Mouse (Mus musculus): ENCODE results near the gene Hcrt. TPM values are rescaled to one million over a fixed set of nuclear protein-coding genes. Genes with fewer than 3 reads are reported as not detected.

Hcrt gene
- polyA plus RNA-seq, 1 experiment from 2014 or later, result not detected

DNA sequence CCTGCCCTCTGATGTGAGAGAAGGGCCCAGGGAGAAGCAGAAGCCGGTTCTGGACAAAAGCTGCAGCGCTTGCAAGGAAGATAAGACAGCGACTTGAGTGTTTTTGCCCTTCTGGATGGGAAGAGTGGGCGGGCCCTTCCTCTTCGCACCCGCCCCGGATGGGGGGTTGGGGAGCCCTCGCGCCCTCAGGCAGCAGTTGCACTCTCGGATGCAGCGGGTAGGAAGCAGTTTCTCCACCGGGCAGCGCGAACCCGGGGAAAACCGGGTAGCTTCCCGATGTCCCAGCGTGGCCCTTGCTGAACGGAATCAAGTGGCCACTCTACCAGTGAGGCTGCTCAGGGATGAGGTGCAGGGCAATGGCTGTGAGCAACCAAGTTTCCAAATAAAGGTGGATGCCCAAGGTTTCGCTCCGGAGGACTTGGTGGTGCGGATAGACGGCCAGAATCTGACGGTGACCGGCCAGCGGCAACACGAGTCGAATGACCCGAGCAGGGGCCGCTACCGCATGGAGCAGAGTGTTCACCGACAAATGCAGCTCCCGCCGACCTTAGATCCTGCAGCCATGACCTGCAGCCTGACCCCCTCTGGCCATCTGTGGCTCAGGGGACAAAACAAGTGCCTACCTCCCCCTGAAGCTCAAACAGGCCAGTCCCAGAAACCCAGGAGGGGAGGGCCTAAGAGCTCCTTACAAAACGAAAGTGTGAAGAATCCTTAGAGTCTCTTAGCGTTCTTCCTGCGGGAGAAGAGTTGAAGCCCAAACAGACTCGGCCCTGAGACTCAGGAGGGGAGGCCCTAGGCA lies 48.8 kb downstream of the Hcrt start, which contains the start of gene Hspb9:
Gene Hspb9 (plus strand): TSS at position 116 of the 799 bp plus-strand sequence.
- Histone ChIP-seq H3K9ac (replicated peaks) (peak within 1 kb of the TSS; percentile 62), H3K4me3 (ENCODE audit: low read depth, low read length) (peak within 1 kb of the TSS; percentile 40), H3K9me3 (ENCODE audit: low read length) (no peaks in the 10 kb centered on the region), H3K27ac (ENCODE audit: low read depth) (peak within 1 kb of the TSS; percentile 66), H3K27me3 (ENCODE audit: insufficient read depth, low read length) (no peaks in the 10 kb centered on the region), H3K4me1 (ENCODE audit: insufficient read depth) (peaks cover 28% of the 10 kb centered on the region), H3K36me3 (replicated peaks; ENCODE audit: insufficient read depth, low read length) (peaks cover 46% of the 10 kb centered on the region), H3K4me2 (ENCODE audit: low read depth, low read length) (peak within 1 kb of the TSS; percentile 84)
- DNase-seq, result peak; percentile 82
- peak; percentile 53 for ATAC-seq
- WGBS (ENCODE audit: insufficient replicate concordance), result 4% methylated on average over 38 of the region's 38 CpGs
- TF ChIP-seq EP300 (IDR thresholded peaks at IDR 0.05; ENCODE audit: low read depth) (0 out of 2 replicates have a peak, but pooled peaks have one; percentile 25), CTCF (IDR thresholded peaks at IDR 0.05; ENCODE audit: low read depth) (no peak)

- peak overlapping the region; percentile 62 for H3K9ac ChIP-seq (replicated peaks)
- no peak for DNase-seq
- no peaks in the 10 kb centered on the region for H3K9me3 ChIP-seq (ENCODE audit: low read length)
- peak overlapping the region; percentile 40; the same call in 1 of the 2 replicates for H3K4me3 ChIP-seq (ENCODE audit: low read depth, low read length)
- no peaks in the 10 kb centered on the region for H3K27me3 ChIP-seq (ENCODE audit: insufficient read depth, low read length)
- peak overlapping the region; percentile 66 for H3K27ac ChIP-seq (ENCODE audit: low read depth)
- TF ChIP-seq CTCF (IDR thresholded peaks at IDR 0.05; ENCODE audit: low read depth) (no peak), EP300 (IDR thresholded peaks at IDR 0.05; ENCODE audit: low read depth) (no peak)
- H3K4me1 ChIP-seq (ENCODE audit: insufficient read depth), result peaks cover 28% of the 10 kb centered on the region
- WGBS (ENCODE audit: insufficient replicate concordance), result 57% methylated on average over 4 of the region's 4 CpGs
- peaks cover 46% of the 10 kb centered on the region for H3K36me3 ChIP-seq (replicated peaks; ENCODE audit: insufficient read depth, low read length)
- ATAC-seq, result no peak
- H3K4me2 ChIP-seq (ENCODE audit: low read depth, low read length), result peak overlapping the region; percentile 84
Observed at GRCm38 (mm10) chr11:100713174-100713573, 49.6 kb downstream of the Hcrt start.

- DNase-seq, result peak; percentile 84
- ATAC-seq, result peak; percentile 78
- H3K4me1 ChIP-seq (ENCODE audit: insufficient read depth), result peaks cover 28% of the 10 kb centered on the region
- H3K27me3 ChIP-seq (ENCODE audit: insufficient read depth, low read length), result no peaks in the 10 kb centered on the region
- H3K9me3 ChIP-seq (ENCODE audit: low read length), result no peaks in the 10 kb centered on the region
- H3K4me2 ChIP-seq (ENCODE audit: low read depth, low read length), result peak within 1 kb of the TSS; percentile 99
- 1% methylated on average over 37 of the region's 48 CpGs for whole genome bisulfite sequencing (ENCODE audit: insufficient replicate concordance)
- peaks cover 35% of the 10 kb centered on the region for H3K36me3 ChIP-seq (replicated peaks; ENCODE audit: insufficient read depth, low read length)
- TF ChIP-seq CTCF (IDR thresholded peaks at IDR 0.05; ENCODE audit: low read depth), result no peak
- no peak for TF ChIP-seq EP300 (IDR thresholded peaks at IDR 0.05; ENCODE audit: low read depth)
- H3K27ac ChIP-seq (ENCODE audit: low read depth), result peak within 1 kb of the TSS; percentile 69
- peak within 1 kb of the TSS; percentile 91 for H3K9ac ChIP-seq (replicated peaks)
- H3K4me3 ChIP-seq (ENCODE audit: low read depth, low read length), result peak within 1 kb of the TSS; percentile 95
Observed at GRCm38 (mm10) chr11:100711783-100712615, 50.7 kb downstream of the Hcrt start, which contains the start of gene Kat2a. Kat2a (minus strand) TSS chr11:100712465.

Other genes starting within 250 kb of the Hcrt start
- gene Acly, start 234.9 kb downstream of the Hcrt start, polyA plus RNA-seq (2015; fragmentation: Nextera tagmentation; extraction: Ambion mirVana), result 24.4 and 29.8 TPM in 2 replicates
- gene Ttc25, start 217.3 kb downstream of the Hcrt start, polyA plus RNA-seq (2015; fragmentation: Nextera tagmentation; extraction: Ambion mirVana), result 0.11 and 0.22 TPM in 2 replicates
- 20.2 and 21.9 TPM in 2 replicates for gene Cnp, start 188.0 kb downstream of the Hcrt start, polyA plus RNA-seq (2015; fragmentation: Nextera tagmentation; extraction: Ambion mirVana)
- 18.3 and 19.2 TPM in 2 replicates for gene Nkiras2, start 143.7 kb downstream of the Hcrt start, polyA plus RNA-seq (2015; fragmentation: Nextera tagmentation; extraction: Ambion mirVana)
- gene Dnajc7, start 142.8 kb downstream of the Hcrt start, polyA plus RNA-seq (2015; fragmentation: Nextera tagmentation; extraction: Ambion mirVana), result 45.1 and 49.1 TPM in 2 replicates
- not detected in 2 replicates for gene Zfp385c, start 70.5 kb downstream of the Hcrt start, polyA plus RNA-seq (2015; fragmentation: Nextera tagmentation; extraction: Ambion mirVana)
- gene Dhx58, start 58.7 kb downstream of the Hcrt start, polyA plus RNA-seq (2015; fragmentation: Nextera tagmentation; extraction: Ambion mirVana), result 3.9 and 4.5 TPM in 2 replicates
- gene Kat2a, start 50.5 kb downstream of the Hcrt start, polyA plus RNA-seq (2015; fragmentation: Nextera tagmentation; extraction: Ambion mirVana), result 8.5 and 9.2 TPM in 2 replicates
- 0.35 and 0.40 TPM in 2 replicates for gene Hspb9, start 49.1 kb downstream of the Hcrt start, polyA plus RNA-seq (2015; fragmentation: Nextera tagmentation; extraction: Ambion mirVana)
- gene Rab5c, start 24.7 kb downstream of the Hcrt start, polyA plus RNA-seq (2015; fragmentation: Nextera tagmentation; extraction: Ambion mirVana), result 16.6 and 17.0 TPM in 2 replicates
- gene Kcnh4, start 3.0 kb downstream of the Hcrt start, polyA plus RNA-seq (2015; fragmentation: Nextera tagmentation; extraction: Ambion mirVana), result not detected in 2 replicates
- gene Ghdc, start 8.0 kb upstream of the Hcrt start, polyA plus RNA-seq (2015; fragmentation: Nextera tagmentation; extraction: Ambion mirVana), result 1.6 and 1.9 TPM in 2 replicates
- gene Stat5b, start 87.8 kb upstream of the Hcrt start, polyA plus RNA-seq (2015; fragmentation: Nextera tagmentation; extraction: Ambion mirVana), result 15.4 and 16.4 TPM in 2 replicates
- gene Stat5a, start 96.4 kb upstream of the Hcrt start, polyA plus RNA-seq (2015; fragmentation: Nextera tagmentation; extraction: Ambion mirVana), result 4.7 and 6.0 TPM in 2 replicates
- gene Stat3, start 176.6 kb upstream of the Hcrt start, polyA plus RNA-seq (2015; fragmentation: Nextera tagmentation; extraction: Ambion mirVana), result 44.9 and 53.7 TPM in 2 replicates
- gene Cavin1, start 208.0 kb upstream of the Hcrt start, polyA plus RNA-seq (2015; fragmentation: Nextera tagmentation; extraction: Ambion mirVana), result 27.5 and 28.5 TPM in 2 replicates
- 25.0 and 29.4 TPM in 2 replicates for gene Atp6v0a1, start 246.5 kb upstream of the Hcrt start, polyA plus RNA-seq (2015; fragmentation: Nextera tagmentation; extraction: Ambion mirVana)